8 mouse cellular contexts compared by ENCODE assay signal in genomic region chr17:34392321-34392720, GRCm38 (mm10). TPM values are rescaled to one million over a fixed set of nuclear protein-coding genes. Genes with fewer than 3 reads are reported as not detected.
A peak's percentile ranks its signal among the peaks of the same experiment; 100 is the strongest.
DNase-seq lines count a peak whose midpoint lies in the region; ATAC-seq lines count a peak whose summit lies in the region.

No protein-coding gene starts in this region.

- H3K4me3 ChIP-seq in embryonic facial prominence, embryonic 15.5 days (replicated peaks): peak overlapping the region; percentile 32
- peak overlapping the region; percentile 39 for H3K4me3 ChIP-seq in stomach, embryonic 15.5 days (replicated peaks)

- no peak overlapping the region for H3K27ac ChIP-seq in embryonic facial prominence, embryonic 15.5 days (replicated peaks)
- no peak overlapping the region for H3K27ac ChIP-seq in stomach, embryonic 15.5 days

- no peaks in the 10 kb centered on the region for H3K9me3 ChIP-seq in embryonic facial prominence, embryonic 15.5 days (replicated peaks)
- no peaks in the 10 kb centered on the region for H3K9me3 ChIP-seq in stomach, embryonic 15.5 days

- no peaks in the 10 kb centered on the region for H3K36me3 ChIP-seq in embryonic facial prominence, embryonic 15.5 days
- no peaks in the 10 kb centered on the region for H3K36me3 ChIP-seq in stomach, embryonic 15.5 days

- no peak overlapping the region for H3K9ac ChIP-seq in embryonic facial prominence, embryonic 15.5 days
- H3K9ac ChIP-seq in stomach, embryonic 15.5 days: no peak overlapping the region

- H3K4me1 ChIP-seq in embryonic facial prominence, embryonic 15.5 days: no peaks in the 10 kb centered on the region; the same call in 1 of the 2 replicates
- no peaks in the 10 kb centered on the region for H3K4me1 ChIP-seq in stomach, embryonic 15.5 days

- peaks cover 14% of the 10 kb centered on the region for H3K27me3 ChIP-seq in embryonic facial prominence, embryonic 15.5 days
- 0 out of 2 replicates have a peak, but pooled peaks cover 6% of the 10 kb centered on the region for H3K27me3 ChIP-seq in stomach, embryonic 15.5 days (replicated peaks)

- DNase-seq in CD4-positive helper T cell, adult 2 months (ENCODE audit: low read depth, low spot score): peak; percentile 62
- DNase-seq in Muller cell, postnatal 12 days (ENCODE audit: inconsistent ontology term): peak; percentile 61
- peak; percentile 15 to 38 for DNase-seq in heart, postnatal 36 days
- DNase-seq in kidney, postnatal 25 days: peak; percentile 56 to 73
- peak; percentile 42 to 52 for DNase-seq in lung, postnatal 4 days
- DNase-seq in ovary, postnatal 10 days (ENCODE audit: low spot score): no peak

- ATAC-seq in embryonic facial prominence, embryonic 15.5 days (ENCODE audit: insufficient number of reproducible peaks, low FRiP score, low TSS enrichment, low read depth): no peak; the same call in 1 of the 2 replicates
- ATAC-seq in stomach, embryonic 15.5 days (ENCODE audit: insufficient read depth, low FRiP score, low read depth): peak; percentile 56; the same call in 1 of the 2 replicates

- WGBS in embryonic facial prominence, embryonic 15.5 days: 4% methylated on average over 24 of the region's 24 CpGs
- WGBS in stomach, embryonic 15.5 days: 2% methylated on average over 24 of the region's 24 CpGs

- intact Hi-C loops in heart, postnatal 36 days (cut with DNase I): no loop called here

- peak overlapping the region; percentile 55 for H3K4me2 ChIP-seq in embryonic facial prominence, embryonic 15.5 days (replicated peaks)
- H3K4me2 ChIP-seq in stomach, embryonic 15.5 days: peak overlapping the region; percentile 69

RNA-seq across cellular contexts. Expression of gene BC051142, which starts 6.3 kb away (rescaled TPM):
- polyA plus RNA-seq in embryonic facial prominence, embryonic 15.5 days (2015; fragmentation: Nextera tagmentation; extraction: Ambion mirVana): 0.45 and 0.51 TPM in 2 replicates
- not detected for total RNA-seq in heart, postnatal 36 days (2021)
- polyA plus RNA-seq in stomach, embryonic 15.5 days (2015; fragmentation: Nextera tagmentation; extraction: Ambion mirVana): 1.1 and 1.3 TPM in 2 replicates

RNA-seq across cellular contexts. Expression of gene Btnl1, which starts 15.4 kb away (rescaled TPM):
- 0.08 TPM in 1 of 2 replicates, not detected in the other for polyA plus RNA-seq in embryonic facial prominence, embryonic 15.5 days (2015; fragmentation: Nextera tagmentation; extraction: Ambion mirVana)
- not detected for total RNA-seq in heart, postnatal 36 days (2021)
- 1.7 and 2.1 TPM in 2 replicates for polyA plus RNA-seq in stomach, embryonic 15.5 days (2015; fragmentation: Nextera tagmentation; extraction: Ambion mirVana)

RNA-seq across cellular contexts. Expression of gene Btnl2, which starts 37.7 kb away (rescaled TPM):
- 0.24 and 0.30 TPM in 2 replicates for polyA plus RNA-seq in embryonic facial prominence, embryonic 15.5 days (2015; fragmentation: Nextera tagmentation; extraction: Ambion mirVana)
- under 1 TPM; 0.58 to 0.92 TPM for total RNA-seq in heart, postnatal 36 days (2021)
- 0.53 and 0.94 TPM in 2 replicates for polyA plus RNA-seq in stomach, embryonic 15.5 days (2015; fragmentation: Nextera tagmentation; extraction: Ambion mirVana)
